Mouse (Mus musculus) MEL (cell line): ENCODE results near the gene Gm49369. TPM values are rescaled to one million over a fixed set of nuclear protein-coding genes. Genes with fewer than 3 reads are reported as not detected.
A peak's percentile ranks its signal among the peaks of the same experiment; 100 is the strongest.

ENCODE experiments used
- DNase-seq: peaks from one replicate; pipeline ENCODE4 v3.0.0; 2011; ENCODE audit warnings: low read depth, low spot score
- H3K27ac ChIP-seq: 2 replicates; pipeline ENCODE4 v1.5.1; 2012; ENCODE audit warnings: low read depth, mild to moderate bottlenecking, control low read depth, low read length, moderate library complexity; ENCODE audit not compliant: control insufficient read depth
- H3K27me3 ChIP-seq, 2 experiments: fragments of 150-350 bp in 1 of 2; sonication (generic) in 1 of 2; 2 replicates each; pipeline ENCODE4 v1.6.1; 2012; ENCODE audit warnings: low read length in 2 of 2, mild to moderate bottlenecking in 2 of 2, improper control_type of control experiment in 1 of 2, moderate library complexity in 1 of 2; ENCODE audit not compliant: insufficient read depth in 2 of 2, control insufficient read depth in 1 of 2
- H3K36me3 ChIP-seq, 2 experiments: 2 replicates each; pipeline ENCODE4 v1.6.1; 2012 to 2014; ENCODE audit warnings: low read length in 2 of 2, improper control_type of control experiment in 1 of 2, inconsistent platforms in 1 of 2, mild to moderate bottlenecking in 1 of 2; ENCODE audit not compliant: insufficient read depth in 2 of 2, control insufficient read depth in 1 of 2
- H3K4me1 ChIP-seq, 2 experiments: fragments of 150-350 bp in 1 of 2; sonication (generic) in 1 of 2; 2 replicates each; pipeline ENCODE4 v1.6.1; 2012; ENCODE audit warnings: low read length in 2 of 2, improper control_type of control experiment in 1 of 2, mild to moderate bottlenecking in 1 of 2; ENCODE audit not compliant: insufficient read depth in 2 of 2, control insufficient read depth in 1 of 2
- H3K4me3 ChIP-seq, 2 experiments: fragments of 150-350 bp in 1 of 2; sonication (generic) in 1 of 2; 2 replicates each; pipeline ENCODE4 v1.5.1; 2012; ENCODE audit warnings: low read depth in 2 of 2, low read length in 2 of 2, mild to moderate bottlenecking in 2 of 2, moderate library complexity in 2 of 2, control low read depth in 1 of 2, improper control_type of control experiment in 1 of 2; ENCODE audit not compliant: control insufficient read depth in 1 of 2, insufficient read depth in 1 of 2
- H3K79me2 ChIP-seq: 2 replicates; pipeline ENCODE4 v1.6.1; 2012; ENCODE audit warnings: mild to moderate bottlenecking, low read length, moderate library complexity; ENCODE audit not compliant: control insufficient read depth, poor library complexity, insufficient read depth
- H3K9ac ChIP-seq: 2 replicates; pipeline ENCODE4 v1.6.1; 2012; ENCODE audit warnings: low read depth, mild to moderate bottlenecking, control low read depth, low read length, moderate library complexity; ENCODE audit not compliant: control insufficient read depth, poor library complexity, severe bottlenecking
- H3K9me3 ChIP-seq: fragments of 150-350 bp; sonication (generic); replicated peaks from 2 replicates; pipeline ENCODE4 v1.6.1; 2012; ENCODE audit warnings: mild to moderate bottlenecking, low read length, improper control_type of control experiment, moderate library complexity; ENCODE audit not compliant: insufficient read depth
- BHLHE40 ChIP-seq: IDR thresholded peaks from 2 replicates; pipeline ENCODE4 v1.6.1; 2012; ENCODE audit warnings: low read depth, mild to moderate bottlenecking, inconsistent platforms, low read length, improper control_type of control experiment, borderline replicate concordance
- CHD1 ChIP-seq: IDR thresholded peaks from 2 replicates; pipeline ENCODE4 v1.6.1; 2012; ENCODE audit warnings: low read depth, mild to moderate bottlenecking, inconsistent platforms, low read length, improper control_type of control experiment
- CHD2 ChIP-seq: IDR thresholded peaks from 2 replicates; pipeline ENCODE4 v1.6.1; 2011; ENCODE audit warnings: low read length, improper control_type of control experiment
- CTCF ChIP-seq, 3 experiments: IDR thresholded peaks in 2 of 3; conservative IDR thresholded peaks in 1 of 3; 2 replicates each; pipeline ENCODE4 v1.5.1; 2011 to 2012; ENCODE audit warnings: low read length in 3 of 3, low read depth in 2 of 3, mild to moderate bottlenecking in 2 of 3, improper control_type of control experiment in 1 of 3, inconsistent platforms in 1 of 3, mixed read lengths in 1 of 3, moderate library complexity in 1 of 3; ENCODE audit not compliant: control insufficient read depth in 1 of 3, insufficient read depth in 1 of 3, poor library complexity in 1 of 3, severe bottlenecking in 1 of 3
- ELF1 ChIP-seq: IDR thresholded peaks from 2 replicates; pipeline ENCODE4 v1.6.1; 2014; ENCODE audit warnings: low read depth, mild to moderate bottlenecking, inconsistent platforms, low read length, improper control_type of control experiment, moderate library complexity
- EP300 ChIP-seq, 2 experiments: IDR thresholded peaks; 2 replicates each; pipeline ENCODE4 v1.6.1; 2011; ENCODE audit warnings: improper control_type of control experiment in 2 of 2, low read length in 2 of 2, low read depth in 1 of 2, mild to moderate bottlenecking in 1 of 2
- GABPA ChIP-seq: IDR thresholded peaks from 2 replicates; pipeline ENCODE4 v1.6.1; 2012; ENCODE audit warnings: low read depth, mild to moderate bottlenecking, inconsistent platforms, low read length, improper control_type of control experiment, moderate library complexity
- HCFC1 ChIP-seq: IDR thresholded peaks from 2 replicates; pipeline ENCODE4 v1.6.1; 2012; ENCODE audit warnings: low read depth, mild to moderate bottlenecking, inconsistent platforms, low read length, improper control_type of control experiment, moderate library complexity
- KAT2A ChIP-seq: conservative IDR thresholded peaks from 2 replicates; pipeline ENCODE4 v1.6.1; 2012; ENCODE audit warnings: low read depth, low read length, improper control_type of control experiment, inconsistent platforms
- MAFK ChIP-seq: IDR thresholded peaks from 2 replicates; pipeline ENCODE4 v1.6.1; 2011; ENCODE audit warnings: low read depth, mild to moderate bottlenecking, low read length, improper control_type of control experiment, borderline replicate concordance
- MAX ChIP-seq: IDR thresholded peaks from 2 replicates; pipeline ENCODE4 v1.6.1; 2011; ENCODE audit warnings: low read length, improper control_type of control experiment
- MAZ ChIP-seq: IDR thresholded peaks from 2 replicates; pipeline ENCODE4 v1.6.1; 2012; ENCODE audit warnings: low read depth, mild to moderate bottlenecking, inconsistent platforms, low read length, improper control_type of control experiment
- MEF2A ChIP-seq: IDR thresholded peaks from 2 replicates; pipeline ENCODE4 v1.6.1; 2014; ENCODE audit warnings: low read depth, mild to moderate bottlenecking, inconsistent platforms, low read length, improper control_type of control experiment; ENCODE audit not compliant: poor library complexity, insufficient replicate concordance, severe bottlenecking; ENCODE audit errors: extremely low read depth
- MXI1 ChIP-seq: IDR thresholded peaks from 2 replicates; pipeline ENCODE4 v1.6.1; 2011; ENCODE audit warnings: mild to moderate bottlenecking, low read depth, low read length, improper control_type of control experiment
- MYB ChIP-seq: IDR thresholded peaks from 2 replicates; pipeline ENCODE4 v1.6.1; 2011; ENCODE audit warnings: mild to moderate bottlenecking, low read depth, low read length, improper control_type of control experiment
- NELFE ChIP-seq: IDR thresholded peaks from 2 replicates; pipeline ENCODE4 v1.6.1; 2011; ENCODE audit warnings: low read depth, low read length, improper control_type of control experiment
- NRF1 ChIP-seq: IDR thresholded peaks from 2 replicates; pipeline ENCODE4 v1.6.1; 2014; ENCODE audit warnings: low read depth, mild to moderate bottlenecking, inconsistent platforms, low read length, improper control_type of control experiment, moderate library complexity; ENCODE audit not compliant: poor library complexity, insufficient read depth, severe bottlenecking
- POLR2A ChIP-seq, 2 experiments: IDR thresholded peaks; 2 replicates each; pipeline ENCODE4 v1.6.1; 2011 to 2012; ENCODE audit warnings: low read length in 2 of 2, mild to moderate bottlenecking in 2 of 2, control low read depth in 1 of 2, improper control_type of control experiment in 1 of 2, low read depth in 1 of 2, moderate library complexity in 1 of 2; ENCODE audit not compliant: control insufficient read depth in 1 of 2, insufficient read depth in 1 of 2, poor library complexity in 1 of 2
- POLR2AphosphoS2 ChIP-seq: IDR thresholded peaks from 2 replicates; pipeline ENCODE4 v1.6.1; 2011; ENCODE audit warnings: low read length, improper control_type of control experiment
- POLR2AphosphoS5 ChIP-seq: IDR thresholded peaks from 2 replicates; pipeline ENCODE4 v1.6.1; 2012; ENCODE audit warnings: low read depth, borderline replicate concordance, mild to moderate bottlenecking, inconsistent platforms, low read length, moderate library complexity, mixed read lengths
- RCOR1 ChIP-seq: IDR thresholded peaks from 2 replicates; pipeline ENCODE4 v1.6.1; 2012; ENCODE audit warnings: low read depth, mild to moderate bottlenecking, inconsistent platforms, low read length, improper control_type of control experiment
- SMC3 ChIP-seq: IDR thresholded peaks from 2 replicates; pipeline ENCODE4 v1.6.1; 2011; ENCODE audit warnings: low read depth, low read length, improper control_type of control experiment
- TAL1 ChIP-seq: IDR thresholded peaks from 2 replicates; pipeline ENCODE4 v1.6.1; 2012; ENCODE audit warnings: mild to moderate bottlenecking, inconsistent platforms, low read length, moderate library complexity, mixed read lengths
- TBP ChIP-seq: IDR thresholded peaks from 2 replicates; pipeline ENCODE4 v1.8.0; 2011; ENCODE audit warnings: low read depth, low read length, improper control_type of control experiment
- TCF12 ChIP-seq: IDR thresholded peaks from 2 replicates; pipeline ENCODE4 v1.6.1; 2014; ENCODE audit warnings: low read depth, mild to moderate bottlenecking, inconsistent platforms, low read length, improper control_type of control experiment, moderate library complexity
- UBTF ChIP-seq: IDR thresholded peaks from 2 replicates; pipeline ENCODE4 v1.6.1; 2012; ENCODE audit warnings: low read depth, mild to moderate bottlenecking, inconsistent platforms, low read length, improper control_type of control experiment, moderate library complexity, borderline replicate concordance; ENCODE audit not compliant: insufficient read depth
- USF2 ChIP-seq, 2 experiments: IDR thresholded peaks; 2 replicates each; pipeline ENCODE4 v1.6.1; 2011 to 2012; ENCODE audit warnings: improper control_type of control experiment in 2 of 2, low read length in 2 of 2, borderline replicate concordance in 1 of 2, inconsistent platforms in 1 of 2, low read depth in 1 of 2, mild to moderate bottlenecking in 1 of 2; ENCODE audit not compliant: insufficient read depth in 1 of 2
- ZNF384 ChIP-seq: IDR thresholded peaks from 2 replicates; pipeline ENCODE4 v1.6.1; 2012; ENCODE audit warnings: low read depth, mild to moderate bottlenecking, inconsistent platforms, low read length, improper control_type of control experiment
- polyA plus RNA-seq, 2 experiments: library from polyadenylated mRNA; stranded (reverse) in 1 of 2; unstranded in 1 of 2; fragments of >175 nt in 1 of 2; fragments of >200 nt in 1 of 2; gene quantifications; 2 replicates each; pipeline versions ENCODE4 v1.2.1 to v1.2.4; 2012; ENCODE audit warnings: low replicate concordance in 2 of 2, low read depth in 1 of 2; ENCODE audit not compliant: insufficient read length in 2 of 2, insufficient read depth in 1 of 2, missing spikeins in 1 of 2
- total RNA-seq: library from RNA; depleted of rRNA; stranded (reverse); fragments of 300-350 nt; gene quantifications from 2 replicates; pipeline ENCODE4 v1.2.3, GENCODE M21; 2012

Gm49369 gene
- total and polyA plus RNA-seq, 3 experiments, result 3.2 to 15.2 TPM; not detected in 1

- TF ChIP-seq ELF1, result no peak
- TF ChIP-seq TAL1, result no peak
- TF ChIP-seq TBP, result no peak
- no peak for TF ChIP-seq MYB
- no peak for TF ChIP-seq RCOR1
- TF ChIP-seq MEF2A, result no peak
- TF ChIP-seq KAT2A, result no peak
- no peak for TF ChIP-seq POLR2A (IDR thresholded peaks at IDR 0.05; ENCODE audit: control insufficient read depth in 1 of 2, insufficient read depth in 1 of 2, low read depth in 1 of 2, low read length in 2 of 2, poor library complexity in 1 of 2)
- no peak for TF ChIP-seq TCF12
- TF ChIP-seq ZNF384, result no peak
- TF ChIP-seq NRF1, result no peak
- no peak for TF ChIP-seq GABPA
- TF ChIP-seq NELFE, result no peak
- TF ChIP-seq MAX, result no peak
- no peak for TF ChIP-seq UBTF
- TF ChIP-seq, all 39 proteins: peak for 4
Measured at GRCm38 (mm10) chr7:142425641-142426213, 43.3 kb upstream of the Gm49369 start (continued).

- peaks cover 14 to 21% of the 10 kb centered on the region in 2 experiments for H3K4me1 ChIP-seq
- TF ChIP-seq POLR2A (IDR thresholded peaks at IDR 0.05; ENCODE audit: control insufficient read depth in 1 of 2, insufficient read depth in 1 of 2, low read depth in 1 of 2, low read length in 2 of 2, poor library complexity in 1 of 2) (no peak), NELFE (no peak), TBP (no peak), MXI1 (no peak), EP300 (IDR thresholded peaks at IDR 0.05; ENCODE audit: low read depth in 1 of 2, low read length in 2 of 2) (no peak), GABPA (no peak), HCFC1 (no peak), MEF2A (no peak), UBTF (no peak), CHD2 (no peak), USF2 (IDR thresholded peaks at IDR 0.05; ENCODE audit: borderline replicate concordance in 1 of 2, insufficient read depth in 1 of 2, low read depth in 1 of 2, low read length in 2 of 2) (no peak), MAFK (no peak), POLR2AphosphoS2 (no peak), MAZ (no peak), SMC3 (no peak), CHD1 (no peak), POLR2AphosphoS5 (no peak), BHLHE40 (no peak), NRF1 (no peak), CTCF (IDR thresholded peaks at IDR 0.05 in 2 of 3, conservative IDR thresholded peaks at IDR 0.05 in 1 of 3; ENCODE audit: control insufficient read depth in 1 of 3, insufficient read depth in 1 of 3, low read depth in 2 of 3, low read length in 3 of 3, poor library complexity in 1 of 3, severe bottlenecking in 1 of 3) (no peak)
- no peak for DNase-seq
- H3K4me3 ChIP-seq, result no peak overlapping the region
- no peak overlapping the region for H3K9ac ChIP-seq
- H3K9me3 ChIP-seq, result no peaks in the 10 kb centered on the region
- H3K27ac ChIP-seq, result peak overlapping the region; percentile 19
- H3K79me2 ChIP-seq, result no peaks in the 10 kb centered on the region
- H3K27me3 ChIP-seq, result no peaks in the 10 kb centered on the region
- H3K36me3 ChIP-seq, result peaks cover 0 to 15% of the 10 kb centered on the region in 2 experiments; a peak in 2 of 4 replicates
Measured at GRCm38 (mm10) chr7:142421826-142422225, 39.4 kb upstream of the Gm49369 start.
